Mouse (Mus musculus): ENCODE measurements around the gene Gm4846. TPM values are rescaled to one million over a fixed set of nuclear protein-coding genes. Genes with fewer than 3 reads are reported as not detected.
"Not testable (repeated sequence)": the region's sequence is repeated elsewhere in the genome, so short reads cannot be mapped to it uniquely, and the experiment has no call there.

Gene Gm4846
- polyA plus RNA-seq (2021), result not detected

- in situ Hi-C loops (cut with MboI; ENCODE audit: low pct_unique_long_range_greater_than_20kb); POLR2A ChIA-PET: not testable (repeated sequence)
These were observed at the start of gene Gm4846 for GRCm38 (mm10) chr1:166497488-166497887. Gene Gm4846, minus strand, starts transcription at chr1:166497588.

DNA sequence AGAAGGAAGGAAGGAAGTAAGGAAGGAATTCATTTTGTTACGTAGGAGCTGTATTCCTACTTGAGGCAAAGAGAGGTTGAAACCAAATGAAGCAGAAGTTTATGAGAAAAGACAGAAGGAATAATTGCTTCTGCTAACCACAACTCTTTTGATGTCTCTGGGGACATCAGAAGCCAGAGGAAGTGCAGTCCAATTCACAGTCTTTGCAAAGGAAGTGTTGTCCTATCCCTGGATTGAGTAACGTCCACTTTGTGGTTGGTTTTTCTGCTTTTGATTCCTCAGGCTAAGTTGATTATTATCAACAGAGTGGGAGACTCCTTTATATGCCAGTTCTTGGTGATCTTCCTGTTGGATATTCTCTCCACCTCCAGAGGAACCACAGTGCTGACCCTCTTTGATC is 34.1 kb upstream of the Gm4846 start:
- CTCF ChIA-PET; ATAC-seq; in situ Hi-C loops (cut with MboI; ENCODE audit: low pct_unique_long_range_greater_than_20kb); DNase-seq (ENCODE audit: low read depth, low spot score); H3K27me3 ChIP-seq; POLR2A ChIA-PET: not testable (repeated sequence)

More at GRCm38 (mm10) chr1:166497488-166497887, at the start of gene Gm4846:
- CTCF ChIA-PET; DNase-seq (ENCODE audit: low read depth, low spot score); H3K27me3 ChIP-seq; ATAC-seq: not testable (repeated sequence)

- H3K27me3 ChIP-seq; DNase-seq (ENCODE audit: low read depth, low spot score); ATAC-seq; in situ Hi-C loops (cut with MboI; ENCODE audit: low pct_unique_long_range_greater_than_20kb); CTCF ChIA-PET; POLR2A ChIA-PET: not testable (repeated sequence)
These were observed 27.3 kb upstream of the Gm4846 start for GRCm38 (mm10) chr1:166524709-166525108.

DNA sequence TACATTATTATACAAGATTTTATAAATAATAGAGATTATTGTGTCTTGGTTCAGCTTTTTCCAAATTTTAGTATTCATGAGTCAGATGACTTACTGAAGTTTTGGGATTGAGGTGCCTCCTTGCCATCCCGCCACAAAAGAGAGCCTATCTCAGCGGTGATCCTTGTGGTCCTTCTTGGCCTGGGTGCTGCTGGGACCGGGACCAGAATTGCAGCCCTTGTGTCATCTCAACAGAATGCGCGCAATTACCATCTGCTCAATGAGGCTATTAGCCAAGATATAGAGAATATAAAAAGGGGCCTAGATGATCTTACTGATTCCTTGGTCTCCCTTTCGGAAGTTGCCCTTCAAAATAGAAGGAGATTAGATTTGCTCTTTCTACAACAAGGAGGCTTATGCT is 22.2 kb upstream of the Gm4846 start:
- DNase-seq (ENCODE audit: low read depth, low spot score); CTCF ChIA-PET; ATAC-seq; H3K27me3 ChIP-seq; in situ Hi-C loops (cut with MboI; ENCODE audit: low pct_unique_long_range_greater_than_20kb); POLR2A ChIA-PET: not testable (repeated sequence)

DNA sequence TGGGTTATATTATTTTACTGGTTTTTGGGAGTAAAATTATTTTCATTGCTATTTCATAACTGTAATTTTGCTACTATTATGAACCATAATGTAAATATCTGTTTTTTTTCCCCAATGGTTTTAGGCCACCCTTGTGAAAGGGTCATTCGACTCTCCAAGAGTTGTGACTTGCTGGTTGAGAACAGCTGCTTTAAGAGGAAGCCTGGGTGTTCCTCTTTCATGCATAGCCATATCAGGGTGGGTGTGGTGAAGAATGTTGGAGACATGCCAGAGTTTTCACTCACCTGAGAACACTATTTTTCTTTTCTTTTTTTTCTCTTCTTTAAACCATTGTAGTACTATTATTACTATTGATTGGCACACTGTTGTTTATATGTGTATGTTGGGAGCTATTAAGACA is 19.2 kb upstream of the Gm4846 start:
- in situ Hi-C loops (cut with MboI; ENCODE audit: low pct_unique_long_range_greater_than_20kb), result no loop called here
- ChIA-PET POLR2A (no interaction called here), CTCF (no interaction called here)
- TF ChIP-seq CTCF (IDR thresholded peaks at IDR 0.05), result no peak
- no peak for DNase-seq (ENCODE audit: low read depth, low spot score)
- no peak for ATAC-seq
- no peaks in the 10 kb centered on the region for H3K27me3 ChIP-seq

- CTCF ChIA-PET; H3K27me3 ChIP-seq; POLR2A ChIA-PET; ATAC-seq; DNase-seq (ENCODE audit: low read depth, low spot score); in situ Hi-C loops (cut with MboI; ENCODE audit: low pct_unique_long_range_greater_than_20kb): not testable (repeated sequence)
These were observed 6.8 kb upstream of the Gm4846 start for GRCm38 (mm10) chr1:166504206-166504605.

- ChIA-PET CTCF (no interaction called here), POLR2A (no interaction called here)
- DNase-seq (ENCODE audit: low read depth, low spot score) (no peak), ATAC-seq (no peak)
- TF ChIP-seq CTCF (IDR thresholded peaks at IDR 0.05), result no peak
- in situ Hi-C loops (cut with MboI; ENCODE audit: low pct_unique_long_range_greater_than_20kb), result no loop called here
- H3K27me3 ChIP-seq, result peaks cover 5% of the 10 kb centered on the region
These were observed 17.9 kb downstream of the Gm4846 start for GRCm38 (mm10) chr1:166479503-166479902.

DNA sequence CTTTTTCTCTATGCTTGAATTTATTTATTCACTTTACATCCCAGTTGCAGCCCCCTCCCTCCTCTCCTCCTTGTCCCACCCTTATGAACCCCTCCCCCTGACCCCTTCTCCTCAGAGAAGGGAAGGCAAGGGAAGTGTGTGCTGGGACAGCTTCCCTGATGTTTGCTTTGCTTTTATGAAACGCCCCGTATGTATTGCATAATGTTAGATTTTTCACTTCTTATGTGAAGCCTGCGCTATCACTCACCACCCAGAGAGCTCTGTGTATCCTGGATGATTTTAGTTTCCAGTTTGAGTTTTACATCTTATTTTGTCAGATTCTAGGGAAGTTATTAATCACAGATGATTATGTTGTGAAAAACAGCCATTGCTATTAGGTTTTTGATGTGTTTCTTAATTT is 30.2 kb downstream of the Gm4846 start:
- ChIA-PET CTCF (interaction anchor here (2.0 kb wide), 1 partner anchor 9 kb away, joined by 6 read pairs; no protein-coding TSS in a partner anchor), POLR2A (no interaction called here)
- H3K27me3 ChIP-seq, result peaks cover 9% of the 10 kb centered on the region
- ATAC-seq (no peak), DNase-seq (ENCODE audit: low read depth, low spot score) (no peak)
- no peak for TF ChIP-seq CTCF (IDR thresholded peaks at IDR 0.05)
- in situ Hi-C loops (cut with MboI; ENCODE audit: low pct_unique_long_range_greater_than_20kb), result no loop called here

DNA sequence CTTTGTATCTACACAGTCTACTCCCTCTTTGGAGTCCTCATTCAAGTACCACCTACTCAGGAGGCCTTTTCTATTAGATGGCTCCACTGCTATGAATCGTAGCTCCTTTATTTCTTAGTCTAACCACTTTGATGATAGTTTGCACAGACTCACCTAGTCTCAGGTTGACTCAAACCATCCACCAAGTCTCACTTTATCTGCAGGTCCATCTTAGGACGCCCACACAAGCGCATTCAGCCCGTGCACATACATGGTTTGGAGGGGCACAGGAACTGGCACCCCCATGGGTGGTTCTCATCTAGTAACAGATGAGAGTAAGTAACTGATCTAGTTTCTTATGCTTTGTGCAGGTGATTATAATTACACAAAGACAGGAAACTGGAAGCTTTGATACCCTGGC is 34.8 kb downstream of the Gm4846 start:
- ChIA-PET CTCF (no interaction called here), POLR2A (no interaction called here)
- in situ Hi-C loops (cut with MboI; ENCODE audit: low pct_unique_long_range_greater_than_20kb), result no loop called here
- DNase-seq (ENCODE audit: low read depth, low spot score) (no peak), ATAC-seq (no peak)
- TF ChIP-seq CTCF (IDR thresholded peaks at IDR 0.05), result no peak
- peaks cover 3% of the 10 kb centered on the region for H3K27me3 ChIP-seq

DNA sequence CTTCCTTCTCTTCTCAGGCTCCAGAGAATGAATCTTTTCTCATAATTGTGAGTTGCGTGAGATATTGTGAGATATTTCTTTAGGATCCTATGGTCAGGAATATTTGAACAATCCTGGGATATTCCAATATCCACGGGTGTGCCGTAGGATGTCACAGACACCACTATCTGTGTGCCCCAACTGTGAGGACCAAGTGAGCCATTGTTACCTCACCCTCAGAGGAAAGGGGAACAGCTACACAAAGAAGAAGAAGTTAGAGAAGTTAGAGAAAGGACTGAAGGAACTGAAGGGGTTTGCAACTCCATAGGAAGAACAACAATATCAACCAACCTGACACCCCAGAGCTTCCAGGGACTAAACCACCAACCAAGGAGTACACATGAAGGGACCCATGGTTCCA is 55.4 kb downstream of the Gm4846 start:
- no peak for TF ChIP-seq CTCF (IDR thresholded peaks at IDR 0.05)
- ChIA-PET POLR2A (no interaction called here), CTCF (no interaction called here)
- H3K27me3 ChIP-seq, result peaks cover 32% of the 10 kb centered on the region
- no peak for DNase-seq (ENCODE audit: low read depth, low spot score)
- in situ Hi-C loops (cut with MboI; ENCODE audit: low pct_unique_long_range_greater_than_20kb), result no loop called here
- no peak for ATAC-seq

DNA sequence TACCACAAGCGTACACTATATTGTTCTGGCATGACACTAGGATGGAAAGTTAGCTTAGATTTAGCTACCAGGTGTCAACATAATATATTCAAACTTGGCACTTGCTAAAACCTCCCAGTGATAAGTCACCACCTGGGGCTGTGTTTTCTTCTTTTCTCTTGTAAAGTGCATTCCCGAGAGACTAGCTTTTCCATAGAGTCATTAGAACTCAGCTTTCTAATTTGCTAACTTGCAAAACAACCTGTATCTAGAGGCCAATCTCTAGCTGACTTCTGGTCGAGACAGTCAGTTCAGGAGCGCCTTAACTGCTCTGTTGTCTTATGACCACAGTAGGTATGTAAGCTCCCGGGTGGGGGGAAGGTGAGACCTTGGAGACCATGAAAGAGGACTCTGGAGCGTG is 58.0 kb downstream of the Gm4846 start:
- ChIA-PET POLR2A (no interaction called here), CTCF (no interaction called here)
- no peak for ATAC-seq
- peaks cover 14% of the 10 kb centered on the region for H3K27me3 ChIP-seq
- TF ChIP-seq CTCF (IDR thresholded peaks at IDR 0.05), result no peak
- no peak for DNase-seq (ENCODE audit: low read depth, low spot score)
- in situ Hi-C loops (cut with MboI; ENCODE audit: low pct_unique_long_range_greater_than_20kb), result loop anchor here (10.0 kb wide), 1 partner anchor 775 kb away; no protein-coding TSS in a partner anchor

Other genes with a start within 250 kb of the Gm4846 start
- 4.2 TPM for gene Ildr2, start 243.4 kb downstream of the Gm4846 start, polyA plus RNA-seq (2021)
- gene Tada1, start 118.5 kb downstream of the Gm4846 start, polyA plus RNA-seq (2021), result 34.7 TPM
- gene Pogk, start 87.7 kb downstream of the Gm4846 start, polyA plus RNA-seq (2021), result 26.2 TPM
- not detected for gene Gm4847, start 150.1 kb upstream of the Gm4846 start, polyA plus RNA-seq (2021)
- not detected for gene Fmo9, start 184.3 kb upstream of the Gm4846 start, polyA plus RNA-seq (2021)